8 mouse cellular contexts compared by ENCODE assay signal in genomic region chr10:7682249-7682648, GRCm38 (mm10). TPM values are rescaled to one million over a fixed set of nuclear protein-coding genes. Genes with fewer than 3 reads are reported as not detected.
DNase-seq lines count a peak whose midpoint lies in the region; ATAC-seq and TF ChIP-seq lines count a peak whose summit lies in the region.

No protein-coding gene starts in this region.

- peak overlapping the region; percentile 75 for H3K4me2 ChIP-seq in embryonic facial prominence, embryonic 12.5 days (replicated peaks)
- H3K4me2 ChIP-seq in intestine, embryonic 15.5 days (replicated peaks): peak overlapping the region; percentile 64
- H3K4me2 ChIP-seq in myocyte (ENCODE audit: low read depth): peak overlapping the region; percentile 89

- no peaks in the 10 kb centered on the region for H3K27me3 ChIP-seq in embryonic facial prominence, embryonic 12.5 days
- no peaks in the 10 kb centered on the region for H3K27me3 ChIP-seq in intestine, embryonic 15.5 days (replicated peaks)
- no peaks in the 10 kb centered on the region for H3K27me3 ChIP-seq in myocyte (ENCODE audit: control insufficient read depth, insufficient read depth, insufficient read length)

- H3K9ac ChIP-seq in embryonic facial prominence, embryonic 12.5 days: peak overlapping the region; percentile 100
- peak overlapping the region; percentile 99 for H3K9ac ChIP-seq in intestine, embryonic 15.5 days

- H3K36me3 ChIP-seq in embryonic facial prominence, embryonic 12.5 days: peaks cover 28% of the 10 kb centered on the region
- H3K36me3 ChIP-seq in intestine, embryonic 15.5 days: peaks cover 8% of the 10 kb centered on the region
- H3K36me3 ChIP-seq in myocyte (ENCODE audit: control insufficient read depth, insufficient read depth): no peaks in the 10 kb centered on the region

- 65% methylated on average over 3 of the region's 3 CpGs for WGBS in embryonic facial prominence, embryonic 12.5 days
- 47% methylated on average over 3 of the region's 3 CpGs for WGBS in intestine, embryonic 15.5 days

- H3K79me2 ChIP-seq in myocyte (ENCODE audit: control insufficient read depth, insufficient read depth): peaks cover 87% of the 10 kb centered on the region

- no peaks in the 10 kb centered on the region for H3K9me3 ChIP-seq in embryonic facial prominence, embryonic 12.5 days
- no peaks in the 10 kb centered on the region for H3K9me3 ChIP-seq in intestine, embryonic 15.5 days

- TF ChIP-seq CTCF in layer of hippocampus, adult 2 months (conservative IDR thresholded peaks at IDR 0.05): no peak

- peaks cover 24% of the 10 kb centered on the region; the same call in 1 of the 2 replicates for H3K4me1 ChIP-seq in embryonic facial prominence, embryonic 12.5 days
- H3K4me1 ChIP-seq in intestine, embryonic 15.5 days (replicated peaks): peaks cover 16% of the 10 kb centered on the region

- no peak for TF ChIP-seq POLR2A in myocyte (IDR thresholded peaks at IDR 0.05; ENCODE audit: insufficient read length, low read depth)

- no peak for ATAC-seq in embryonic facial prominence, embryonic 12.5 days (ENCODE audit: insufficient number of reproducible peaks, insufficient read depth, low FRiP score, low TSS enrichment)
- ATAC-seq in intestine, embryonic 15.5 days: no peak
- no peak for ATAC-seq in inflammation-experienced regulatory T-cells, adult 6 months

- DNase-seq in layer of hippocampus, adult 2 months (ENCODE audit: low spot score in 2 of 2): no peak
- DNase-seq in layer of hippocampus, postnatal 14 days (ENCODE audit: low spot score in 2 of 2): no peak
- DNase-seq in frontal cortex, postnatal 36 days (ENCODE audit: low spot score in 2 of 2): no peak
- DNase-seq in retina, embryonic 14.5 days (ENCODE audit: low spot score): no peak

- peak overlapping the region; percentile 61 for H3K4me3 ChIP-seq in layer of hippocampus, adult 2 months
- peak overlapping the region; percentile 98 for H3K4me3 ChIP-seq in embryonic facial prominence, embryonic 12.5 days
- peak overlapping the region; percentile 98 for H3K4me3 ChIP-seq in intestine, embryonic 15.5 days (replicated peaks)
- peak overlapping the region; percentile 60 for H3K4me3 ChIP-seq in myocyte

- peak overlapping the region; percentile 99 for H3K27ac ChIP-seq in layer of hippocampus, adult 2 months
- no peak overlapping the region for H3K27ac ChIP-seq in embryonic facial prominence, embryonic 12.5 days
- 0 out of 2 replicates have a peak overlapping the region, but pooled peaks have one; percentile 98 for H3K27ac ChIP-seq in intestine, embryonic 15.5 days

- peak overlapping the region; percentile 98 for H3ac ChIP-seq in myocyte (ENCODE audit: control insufficient read depth, insufficient read length)

TF ChIP-seq in myocyte, 11 proteins besides CTCF, POLR2A, EP300 and RAD21:
- TF ChIP-seq TCF12 (IDR thresholded peaks at IDR 0.05; ENCODE audit: insufficient read depth, poor library complexity, severe bottlenecking) (no peak), MYOD1 (IDR thresholded peaks at IDR 0.05; ENCODE audit: control insufficient read depth in 1 of 3, insufficient read length in 2 of 3, low read depth in 2 of 3) (no peak), MAX (IDR thresholded peaks at IDR 0.05; ENCODE audit: low read depth) (no peak), POLR2AphosphoS2 (IDR thresholded peaks at IDR 0.05; ENCODE audit: insufficient read length, low read depth) (no peak), TCF3 (IDR thresholded peaks at IDR 0.05; ENCODE audit: insufficient read length, low read depth) (no peak), CEBPB (IDR thresholded peaks at IDR 0.05; ENCODE audit: insufficient read depth, poor library complexity, severe bottlenecking) (no peak), SRF (IDR thresholded peaks at IDR 0.05; ENCODE audit: control insufficient read depth, insufficient read length, low read depth) (no peak), USF1 (IDR thresholded peaks at IDR 0.05; ENCODE audit: low read depth) (no peak), REST (IDR thresholded peaks at IDR 0.05; ENCODE audit: insufficient read depth, insufficient read length) (no peak), E2F4 (IDR thresholded peaks at IDR 0.05; ENCODE audit: insufficient read depth) (no peak), MYOG (IDR thresholded peaks at IDR 0.05; ENCODE audit: control insufficient read depth in 1 of 3, insufficient read depth in 1 of 3, insufficient read length in 2 of 3, low read depth in 2 of 3) (no peak)

RNA-seq across cellular contexts. Expression of gene Lats1, which starts 1.2 kb away (rescaled TPM):
- total RNA-seq in layer of hippocampus, adult 2 months (2021): 10 to 100 TPM; 32.6 to 35.8 TPM
- total RNA-seq in layer of hippocampus, postnatal 14 days (2021): 10 to 100 TPM; 46.5 to 47.4 TPM
- 9.5 and 10.2 TPM in 2 replicates for polyA plus RNA-seq in embryonic facial prominence, embryonic 12.5 days (2016; fragmentation: Nextera tagmentation; extraction: Ambion mirVana)
- polyA plus RNA-seq in intestine, embryonic 15.5 days (2015; fragmentation: Nextera tagmentation; extraction: Ambion mirVana): 8.2 and 8.4 TPM in 2 replicates
- polyA plus RNA-seq in myocyte (2012; fragmentation: generic; extraction: Trizol): 5.0 TPM
- polyA plus RNA-seq in inflammation-experienced regulatory T-cells, adult 6 months (2017; shearing (Covaris generic)): 1 to 10 TPM; 6.0 to 8.5 (median 6.1) TPM

RNA-seq across cellular contexts. Expression of gene Pcmt1, which starts 1.3 kb away (rescaled TPM):
- 100 to 1,000 TPM; 151 to 162 TPM for total RNA-seq in layer of hippocampus, adult 2 months (2021)
- total RNA-seq in layer of hippocampus, postnatal 14 days (2021): 100 to 1,000 TPM; 145 TPM
- 124 and 126 TPM in 2 replicates for polyA plus RNA-seq in embryonic facial prominence, embryonic 12.5 days (2016; fragmentation: Nextera tagmentation; extraction: Ambion mirVana)
- 114 TPM in 2 replicates for polyA plus RNA-seq in intestine, embryonic 15.5 days (2015; fragmentation: Nextera tagmentation; extraction: Ambion mirVana)
- 61.6 TPM for polyA plus RNA-seq in myocyte (2012; fragmentation: generic; extraction: Trizol)
- 100 to 1,000 TPM in 2 of 3 experiments, 10 to 100 TPM in 1; 96.8 to 153 (median 100) TPM for polyA plus RNA-seq in inflammation-experienced regulatory T-cells, adult 6 months (2017; shearing (Covaris generic))

RNA-seq across cellular contexts. Expression of gene Nup43, which starts 14.9 kb away (rescaled TPM):
- total RNA-seq in layer of hippocampus, adult 2 months (2021): 1 to 10 TPM; 5.8 to 8.2 TPM
- 1 to 10 TPM; 4.1 to 4.7 TPM for total RNA-seq in layer of hippocampus, postnatal 14 days (2021)
- polyA plus RNA-seq in embryonic facial prominence, embryonic 12.5 days (2016; fragmentation: Nextera tagmentation; extraction: Ambion mirVana): 62.0 and 64.2 TPM in 2 replicates
- 48.9 and 51.2 TPM in 2 replicates for polyA plus RNA-seq in intestine, embryonic 15.5 days (2015; fragmentation: Nextera tagmentation; extraction: Ambion mirVana)
- polyA plus RNA-seq in myocyte (2012; fragmentation: generic; extraction: Trizol): 15.4 TPM
- 10 to 100 TPM; 25.7 to 33.5 (median 27.4) TPM for polyA plus RNA-seq in inflammation-experienced regulatory T-cells, adult 6 months (2017; shearing (Covaris generic))

RNA-seq across cellular contexts. Expression of gene Katna1, which starts 43.6 kb away (rescaled TPM):
- 10 to 100 TPM; 16.6 to 18.3 TPM for total RNA-seq in layer of hippocampus, adult 2 months (2021)
- 10 to 100 TPM; 14.1 to 15.0 TPM for total RNA-seq in layer of hippocampus, postnatal 14 days (2021)
- polyA plus RNA-seq in embryonic facial prominence, embryonic 12.5 days (2016; fragmentation: Nextera tagmentation; extraction: Ambion mirVana): 64.7 and 65.9 TPM in 2 replicates
- 52.6 and 57.9 TPM in 2 replicates for polyA plus RNA-seq in intestine, embryonic 15.5 days (2015; fragmentation: Nextera tagmentation; extraction: Ambion mirVana)
- polyA plus RNA-seq in myocyte (2012; fragmentation: generic; extraction: Trizol): 22.6 TPM
- 100 to 1,000 TPM in 1 of 3 experiments, 10 to 100 TPM in 2; 73.9 to 103 (median 83.1) TPM for polyA plus RNA-seq in inflammation-experienced regulatory T-cells, adult 6 months (2017; shearing (Covaris generic))
